Mouse (Mus musculus) liver, postnatal 0 days (tissue): ENCODE results near the gene Sdccag8. TPM values are rescaled to one million over a fixed set of nuclear protein-coding genes. Genes with fewer than 3 reads are reported as not detected.
A peak's percentile ranks its signal among the peaks of the same experiment; 100 is the strongest.

Experiments
- ATAC-seq: fragments of 200-750 bp; cut with Nextera tagmentation; 2 replicates; pipeline ENCODE4 v1.8.0; 2017; ENCODE audit warnings: mild to moderate bottlenecking, moderate library complexity
- DNase-seq: peaks from one replicate; pipeline ENCODE4 v3.0.0-alpha.2; 2016
- H3K27ac ChIP-seq: fragments of 300-500 bp; sonication (generic); 2 replicates; pipeline ENCODE4 v1.5.1; 2014; ENCODE audit warnings: antibody characterized with exemption, moderate library complexity, mild to moderate bottlenecking, low read depth
- H3K27me3 ChIP-seq: fragments of 300-500 bp; sonication (generic); 2 replicates; pipeline ENCODE4 v1.6.1; 2014; ENCODE audit warnings: low read length, control low read depth, mixed read lengths; ENCODE audit not compliant: insufficient read depth
- H3K36me3 ChIP-seq: fragments of 300-500 bp; sonication (generic); replicated peaks from 2 replicates; pipeline ENCODE4 v1.6.1; 2014; ENCODE audit warnings: mild to moderate bottlenecking, control low read depth, low read length, moderate library complexity, mixed read lengths; ENCODE audit not compliant: insufficient read depth
- H3K4me1 ChIP-seq: fragments of 300-500 bp; sonication (generic); 2 replicates; pipeline ENCODE4 v1.6.1; 2014; ENCODE audit warnings: antibody characterized with exemption, mild to moderate bottlenecking, control low read depth; ENCODE audit not compliant: insufficient read depth
- H3K4me2 ChIP-seq: fragments of 300-500 bp; sonication (generic); 2 replicates; pipeline ENCODE4 v1.6.1; 2014; ENCODE audit warnings: low read depth, mild to moderate bottlenecking, low read length, moderate library complexity, mixed read lengths
- H3K4me3 ChIP-seq: fragments of 300-500 bp; sonication (generic); 2 replicates; pipeline ENCODE4 v1.5.1; 2014; ENCODE audit warnings: low read depth, low read length
- H3K9ac ChIP-seq: fragments of 300-500 bp; sonication (generic); replicated peaks from 2 replicates; pipeline ENCODE4 v1.6.1; 2014; ENCODE audit warnings: mild to moderate bottlenecking, moderate library complexity
- H3K9me3 ChIP-seq: fragments of 300-500 bp; sonication (generic); 2 replicates; pipeline ENCODE4 v1.6.1; 2016; ENCODE audit warnings: mild to moderate bottlenecking, control low read depth, low read length, mixed read lengths
- CTCF ChIP-seq: sonication (generic); IDR thresholded peaks from 2 replicates; pipeline ENCODE4 v1.5.1; 2016; ENCODE audit warnings: antibody characterized with exemption, low read depth
- EP300 ChIP-seq: IDR thresholded peaks from 2 replicates; pipeline ENCODE4 v1.6.1; 2016; ENCODE audit warnings: antibody characterized with exemption, low read depth, mild to moderate bottlenecking
- WGBS: fragments of 180-500 bp; shearing (Covaris S2); extraction: QIAGEN DNeasy Blood & Tissue Kit; methylation state at CpG from one replicate; pipeline ENCODE4 v1.1.7; 2014; ENCODE audit not compliant: insufficient replicate concordance; 5-methylcytosine and 5-hydroxymethylcytosine counted together
- polyA plus RNA-seq: library from polyadenylated mRNA; unstranded; fragments of >200 nt; fragmentation: Nextera tagmentation; extraction: Ambion mirVana; gene quantifications from 2 replicates; pipeline ENCODE4 v1.2.1, GENCODE M21; 2015

Sdccag8 gene
- polyA plus RNA-seq, 1 experiment from 2014 or later, result 4.5 TPM

- TF ChIP-seq EP300 (no peak), CTCF (no peak)
- DNase-seq (no peak), ATAC-seq (peak; percentile 43; the same call in 1 of the 2 replicates)
- Histone ChIP-seq H3K27ac (no peak overlapping the region), H3K4me3 (no peak overlapping the region), H3K4me2 (peak overlapping the region; percentile 20; the same call in 1 of the 2 replicates), H3K4me1 (peaks cover 16% of the 10 kb centered on the region), H3K36me3 (no peaks in the 10 kb centered on the region), H3K27me3 (no peaks in the 10 kb centered on the region), H3K9me3 (no peaks in the 10 kb centered on the region), H3K9ac (no peak overlapping the region)
- 21% methylated on average over 7 of the region's 7 CpGs for WGBS
Measured at GRCm38 (mm10) chr1:176994087-176994486, 179.6 kb downstream of the Sdccag8 start.

DNA sequence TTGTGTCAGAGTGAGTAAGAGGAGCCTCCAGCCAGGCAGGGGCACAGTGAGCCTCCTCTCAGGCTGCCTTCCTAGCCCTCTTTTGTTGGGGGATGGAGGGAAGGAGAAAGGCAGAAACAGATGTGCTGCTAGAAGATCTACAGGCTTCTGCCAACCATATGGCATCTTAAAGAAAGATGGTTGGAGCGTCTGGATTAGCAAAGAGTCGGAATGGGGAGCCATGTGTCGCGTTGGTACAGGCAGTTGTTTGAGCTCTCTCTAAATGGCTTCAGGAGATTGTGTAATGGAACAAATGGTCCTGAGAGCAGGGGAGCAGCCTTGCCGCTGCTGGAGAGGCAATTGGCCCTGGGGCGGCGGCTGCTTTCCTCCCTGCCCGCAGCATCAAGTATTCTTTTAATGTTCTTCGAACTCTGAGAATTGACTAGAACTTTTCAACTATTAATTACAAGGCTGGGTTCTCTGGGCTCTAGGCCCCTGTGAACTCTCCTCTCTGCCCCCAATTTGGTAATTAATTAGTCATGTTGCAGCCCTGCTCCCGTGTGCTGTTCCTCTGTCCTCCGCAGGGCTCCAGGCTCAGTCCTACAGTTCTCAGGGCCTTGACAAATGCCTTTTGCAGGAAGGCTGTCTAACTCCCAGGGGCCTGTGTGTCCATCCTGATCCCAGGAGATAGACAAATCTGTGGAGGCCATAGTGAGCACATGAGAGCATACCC, 180.4 kb downstream of the Sdccag8 start:
- Histone ChIP-seq H3K9ac (no peak overlapping the region), H3K27me3 (no peaks in the 10 kb centered on the region), H3K4me3 (no peak overlapping the region), H3K4me2 (no peak overlapping the region), H3K9me3 (no peaks in the 10 kb centered on the region), H3K4me1 (peaks cover 16% of the 10 kb centered on the region), H3K27ac (no peak overlapping the region), H3K36me3 (no peaks in the 10 kb centered on the region)
- ATAC-seq (no peak), DNase-seq (no peak)
- 68% methylated on average over 11 of the region's 11 CpGs for WGBS
- TF ChIP-seq CTCF (no peak), EP300 (no peak)

DNA sequence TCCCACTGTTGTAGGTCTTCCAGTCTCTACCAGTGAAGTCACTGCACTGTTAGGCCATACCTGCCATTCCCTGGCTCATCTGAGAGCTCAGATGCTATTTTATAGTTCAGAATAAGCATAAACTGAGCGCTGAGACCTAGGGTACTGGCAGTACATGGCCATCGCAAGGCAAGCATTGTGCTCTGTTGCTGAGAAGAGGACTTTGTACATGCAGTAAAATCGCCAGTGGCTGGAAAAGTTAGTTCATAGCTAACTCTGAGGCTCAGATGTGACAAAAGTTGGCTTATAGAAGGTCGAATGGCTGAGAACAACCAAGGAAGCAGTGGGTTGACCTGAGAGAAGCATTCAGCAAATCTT, 180.9 kb downstream of the Sdccag8 start:
- Histone ChIP-seq H3K27me3 (no peaks in the 10 kb centered on the region), H3K36me3 (no peaks in the 10 kb centered on the region), H3K9ac (no peak overlapping the region), H3K4me1 (peaks cover 16% of the 10 kb centered on the region), H3K4me3 (no peak overlapping the region), H3K27ac (no peak overlapping the region), H3K9me3 (no peaks in the 10 kb centered on the region), H3K4me2 (no peak overlapping the region)
- 76% methylated on average over 4 of the region's 4 CpGs for WGBS
- ATAC-seq (no peak), DNase-seq (no peak)
- TF ChIP-seq CTCF (no peak), EP300 (no peak)

- no peaks in the 10 kb centered on the region for H3K9me3 ChIP-seq
- no peak overlapping the region; the same call in 1 of the 2 replicates for H3K4me2 ChIP-seq
- no peak for ATAC-seq
- no peaks in the 10 kb centered on the region for H3K36me3 ChIP-seq
- peaks cover 16% of the 10 kb centered on the region for H3K4me1 ChIP-seq
- no peak overlapping the region for H3K9ac ChIP-seq
- 0 out of 2 replicates have a peak overlapping the region, but pooled peaks have one; percentile 0 for H3K27ac ChIP-seq
- WGBS, result 75% methylated on average over 3 of the region's 3 CpGs
- DNase-seq, result no peak
- TF ChIP-seq EP300 (no peak), CTCF (no peak)
- no peak overlapping the region for H3K4me3 ChIP-seq
- no peaks in the 10 kb centered on the region for H3K27me3 ChIP-seq
Measured at GRCm38 (mm10) chr1:176996166-176996565, 181.7 kb downstream of the Sdccag8 start.

DNA sequence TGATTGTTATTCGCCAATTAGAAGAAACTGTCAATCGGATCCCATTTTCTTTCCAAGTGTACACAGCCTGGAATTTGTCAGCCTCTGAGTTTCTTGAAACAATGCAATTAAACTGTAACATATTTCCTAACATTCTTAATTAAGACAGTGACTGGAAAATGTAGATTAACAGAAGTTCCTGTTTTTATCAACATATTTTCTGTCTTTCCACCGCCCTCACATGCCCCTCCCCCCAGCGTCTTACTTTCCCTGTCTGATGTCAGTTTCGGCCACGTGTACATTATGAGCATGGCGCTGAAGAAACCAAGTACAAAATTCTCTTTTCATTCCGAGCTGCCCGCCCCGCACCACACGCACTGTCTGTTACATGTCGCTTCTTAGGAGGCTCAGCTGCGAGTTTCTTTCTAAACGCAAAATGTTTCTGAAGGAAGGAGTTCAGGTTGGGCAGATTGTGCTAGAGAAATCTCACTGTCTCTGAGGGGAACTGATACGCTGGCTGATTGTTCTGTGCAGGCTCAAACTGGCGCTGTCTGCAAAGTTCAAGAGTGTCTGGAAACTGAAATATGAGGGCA, 182.3 kb downstream of the Sdccag8 start:
- H3K27ac ChIP-seq, result 0 out of 2 replicates have a peak overlapping the region, but pooled peaks have one; percentile 5
- TF ChIP-seq CTCF (no peak), EP300 (no peak)
- H3K9ac ChIP-seq, result no peak overlapping the region
- H3K27me3 ChIP-seq, result no peaks in the 10 kb centered on the region
- no peaks in the 10 kb centered on the region for H3K36me3 ChIP-seq
- peak; percentile 57 for DNase-seq
- H3K4me3 ChIP-seq, result 0 out of 2 replicates have a peak overlapping the region, but pooled peaks have one; percentile 0
- H3K9me3 ChIP-seq, result no peaks in the 10 kb centered on the region
- peak; percentile 34; the same call in 1 of the 2 replicates for ATAC-seq
- H3K4me1 ChIP-seq, result peaks cover 16% of the 10 kb centered on the region
- peak overlapping the region; percentile 56 for H3K4me2 ChIP-seq
- whole genome bisulfite sequencing, result 29% methylated on average over 16 of the region's 16 CpGs

GRCm38 (mm10) chr1:176997254-176997653, 182.8 kb downstream of the Sdccag8 start:
- peaks cover 16% of the 10 kb centered on the region for H3K4me1 ChIP-seq
- H3K27me3 ChIP-seq, result no peaks in the 10 kb centered on the region
- no peaks in the 10 kb centered on the region for H3K36me3 ChIP-seq
- 0 out of 2 replicates have a peak overlapping the region, but pooled peaks have one; percentile 5 for H3K27ac ChIP-seq
- TF ChIP-seq CTCF (no peak), EP300 (no peak)
- no peak overlapping the region for H3K9ac ChIP-seq
- 76% methylated on average over 6 of the region's 6 CpGs for WGBS
- H3K9me3 ChIP-seq, result no peaks in the 10 kb centered on the region
- DNase-seq, result no peak
- ATAC-seq, result no peak
- H3K4me2 ChIP-seq, result peak overlapping the region; percentile 57
- no peak overlapping the region for H3K4me3 ChIP-seq
